Comparison of ENCODE assay signal across 8 mouse cellular contexts in the genomic region with DNA sequence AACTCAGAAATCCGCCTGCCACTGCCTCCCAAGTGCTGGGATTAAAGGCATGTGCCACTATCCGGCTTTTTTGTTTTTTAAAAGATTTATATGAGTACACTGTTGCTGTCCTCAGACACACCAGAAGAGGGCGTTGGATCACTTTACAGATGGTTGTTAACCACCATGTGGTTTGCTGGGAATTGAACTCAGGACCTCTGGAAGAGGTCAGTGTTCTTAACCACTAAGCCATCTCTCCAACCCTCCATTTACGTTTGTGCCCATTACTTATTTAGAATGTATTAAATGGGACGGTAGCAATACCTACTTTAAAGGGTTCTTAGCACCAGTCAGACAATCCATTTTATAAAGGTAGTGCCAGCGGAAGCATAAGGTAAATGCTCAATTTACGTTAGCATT. TPM values are rescaled to one million over a fixed set of nuclear protein-coding genes. Genes with fewer than 3 reads are reported as not detected.
A peak's percentile ranks its signal among the peaks of the same experiment; 100 is the strongest.
DNase-seq lines count a peak whose midpoint lies in the region; ATAC-seq and TF ChIP-seq lines count a peak whose summit lies in the region.

No protein-coding gene starts in this region.

- H3K27ac ChIP-seq in kidney, embryonic 15.5 days: peak overlapping the region; percentile 84
- H3K27ac ChIP-seq in embryonic facial prominence, embryonic 14.5 days (replicated peaks; ENCODE audit: low read depth, low read length): no peak overlapping the region
- no peak overlapping the region; the same call in 1 of the 2 replicates for H3K27ac ChIP-seq in limb, embryonic 12.5 days
- no peak overlapping the region for H3K27ac ChIP-seq in neural tube, embryonic 13.5 days (replicated peaks)

- H3K36me3 ChIP-seq in kidney, embryonic 15.5 days: peaks cover 16% of the 10 kb centered on the region
- peaks cover 18% of the 10 kb centered on the region for H3K36me3 ChIP-seq in G1E (replicated peaks)
- 0 out of 2 replicates have a peak, but pooled peaks cover 6% of the 10 kb centered on the region for H3K36me3 ChIP-seq in embryonic facial prominence, embryonic 14.5 days (ENCODE audit: control insufficient read depth, insufficient read depth, low read length)
- H3K36me3 ChIP-seq in limb, embryonic 12.5 days: peaks cover 12% of the 10 kb centered on the region
- H3K36me3 ChIP-seq in neural tube, embryonic 13.5 days: no peaks in the 10 kb centered on the region

- no peak overlapping the region for H3K9ac ChIP-seq in kidney, embryonic 15.5 days
- no peak overlapping the region for H3K9ac ChIP-seq in embryonic facial prominence, embryonic 14.5 days (ENCODE audit: low read depth, low read length)
- no peak overlapping the region for H3K9ac ChIP-seq in limb, embryonic 12.5 days (replicated peaks)
- peak overlapping the region; percentile 68 for H3K9ac ChIP-seq in neural tube, embryonic 13.5 days

- peak overlapping the region; percentile 71 for H3K4me2 ChIP-seq in kidney, embryonic 15.5 days
- peak overlapping the region; percentile 70 for H3K4me2 ChIP-seq in embryonic facial prominence, embryonic 14.5 days (ENCODE audit: low read depth, low read length)
- peak overlapping the region; percentile 61 for H3K4me2 ChIP-seq in limb, embryonic 12.5 days
- H3K4me2 ChIP-seq in neural tube, embryonic 13.5 days: peak overlapping the region; percentile 71

- no peak for ATAC-seq in kidney, embryonic 15.5 days (replicated peaks; ENCODE audit: low FRiP score)
- ATAC-seq in G1E (ENCODE audit: extremely low read depth, insufficient number of reproducible peaks, low FRiP score, poor library complexity, severe bottlenecking): no peak
- ATAC-seq in embryonic facial prominence, embryonic 14.5 days (ENCODE audit: low read depth): no peak
- ATAC-seq in limb, embryonic 12.5 days (ENCODE audit: insufficient number of reproducible peaks, insufficient read depth, low FRiP score, low TSS enrichment, low read depth): no peak
- peak; percentile 13; the same call in 1 of the 2 replicates for ATAC-seq in neural tube, embryonic 13.5 days (ENCODE audit: low read depth)

- 0 out of 2 replicates have a peak, but pooled peaks have one; percentile 13 for TF ChIP-seq CTCF in G1E (IDR thresholded peaks at IDR 0.05; ENCODE audit: low read depth, low read length)

- H3K4me3 ChIP-seq in kidney, embryonic 15.5 days (replicated peaks): peak overlapping the region; percentile 94
- peak overlapping the region; percentile 99 for H3K4me3 ChIP-seq in G1E (ENCODE audit: low read depth, low read length)
- H3K4me3 ChIP-seq in embryonic facial prominence, embryonic 14.5 days (ENCODE audit: low read depth, low read length): peak overlapping the region; percentile 87
- H3K4me3 ChIP-seq in limb, embryonic 12.5 days (replicated peaks): peak overlapping the region; percentile 82
- H3K4me3 ChIP-seq in neural tube, embryonic 13.5 days: peak overlapping the region; percentile 66

- peaks cover 6% of the 10 kb centered on the region; the same call in 1 of the 2 replicates for H3K4me1 ChIP-seq in kidney, embryonic 15.5 days
- H3K4me1 ChIP-seq in G1E (ENCODE audit: insufficient read depth, low read depth, low read length): peaks cover 14% of the 10 kb centered on the region
- 0 out of 2 replicates have a peak, but pooled peaks cover 3% of the 10 kb centered on the region for H3K4me1 ChIP-seq in embryonic facial prominence, embryonic 14.5 days (ENCODE audit: control insufficient read depth, insufficient read depth, low read length)
- H3K4me1 ChIP-seq in limb, embryonic 12.5 days (replicated peaks): peaks cover 6% of the 10 kb centered on the region
- peaks cover 10% of the 10 kb centered on the region for H3K4me1 ChIP-seq in neural tube, embryonic 13.5 days (replicated peaks)

- H3K27me3 ChIP-seq in kidney, embryonic 15.5 days: no peaks in the 10 kb centered on the region
- H3K27me3 ChIP-seq in G1E (ENCODE audit: insufficient read depth, low read length): no peaks in the 10 kb centered on the region
- H3K27me3 ChIP-seq in embryonic facial prominence, embryonic 14.5 days (replicated peaks; ENCODE audit: control insufficient read depth, insufficient read depth, low read length): no peaks in the 10 kb centered on the region
- H3K27me3 ChIP-seq in limb, embryonic 12.5 days: no peaks in the 10 kb centered on the region
- no peaks in the 10 kb centered on the region for H3K27me3 ChIP-seq in neural tube, embryonic 13.5 days

- H3K9me3 ChIP-seq in kidney, embryonic 15.5 days (replicated peaks): no peaks in the 10 kb centered on the region
- no peaks in the 10 kb centered on the region for H3K9me3 ChIP-seq in G1E (replicated peaks)
- no peaks in the 10 kb centered on the region for H3K9me3 ChIP-seq in embryonic facial prominence, embryonic 14.5 days (ENCODE audit: control insufficient read depth, low read length)
- no peaks in the 10 kb centered on the region for H3K9me3 ChIP-seq in limb, embryonic 12.5 days
- H3K9me3 ChIP-seq in neural tube, embryonic 13.5 days: no peaks in the 10 kb centered on the region

- DNase-seq in kidney, postnatal 25 days: no peak
- DNase-seq in G1E (ENCODE audit: low spot score): no peak
- DNase-seq in embryonic facial prominence, embryonic 14.5 days (ENCODE audit: low spot score): peak; percentile 3
- no peak for DNase-seq in layer of hippocampus, adult 11-12 months (ENCODE audit: low spot score)
- DNase-seq in T-cell, adult 2 months (ENCODE audit: low spot score): no peak

- WGBS in kidney, embryonic 15.5 days: 22% methylated on average over 7 of the region's 7 CpGs
- 22% methylated on average over 7 of the region's 7 CpGs for WGBS in embryonic facial prominence, embryonic 14.5 days
- 25% methylated on average over 7 of the region's 7 CpGs for WGBS in limb, embryonic 12.5 days
- 26% methylated on average over 7 of the region's 7 CpGs for WGBS in neural tube, embryonic 13.5 days

RNA-seq across cellular contexts. Expression of a gene that starts 0.9 kb away (rescaled TPM):
- 65.8 and 68.8 TPM in 2 replicates for polyA plus RNA-seq in kidney, embryonic 15.5 days (2015; fragmentation: Nextera tagmentation; extraction: Ambion mirVana)
- total RNA-seq in G1E (2014; fragmentation: Nextera tagmentation): 157 and 159 TPM in 2 replicates
- total RNA-seq in G1E (2017): 126 and 173 TPM in 2 replicates
- 14.2 and 21.3 TPM in 2 replicates for polyA plus RNA-seq in G1E (2012)
- 36.1 and 49.1 TPM in 2 replicates for polyA plus RNA-seq in embryonic facial prominence, embryonic 14.5 days (2014; fragmentation: Nextera tagmentation; extraction: Ambion mirVana)
- polyA plus RNA-seq in limb, embryonic 12.5 days (2016; fragmentation: Nextera tagmentation; extraction: Ambion mirVana): 81.9 and 83.2 TPM in 2 replicates
- polyA plus RNA-seq in neural tube, embryonic 13.5 days (2015; fragmentation: Nextera tagmentation; extraction: Ambion mirVana): 10.3 and 13.6 TPM in 2 replicates

RNA-seq across cellular contexts. Expression of a gene that starts 42.0 kb away (rescaled TPM):
- 7.3 and 8.1 TPM in 2 replicates for polyA plus RNA-seq in kidney, embryonic 15.5 days (2015; fragmentation: Nextera tagmentation; extraction: Ambion mirVana)
- total RNA-seq in G1E (2014; fragmentation: Nextera tagmentation) (22.1 and 22.8 TPM in 2 replicates), G1E (2017) (15.3 and 19.9 TPM in 2 replicates)
- polyA plus RNA-seq in G1E (2012): 1.8 and 1.9 TPM in 2 replicates
- polyA plus RNA-seq in embryonic facial prominence, embryonic 14.5 days (2014; fragmentation: Nextera tagmentation; extraction: Ambion mirVana): 5.8 and 7.7 TPM in 2 replicates
- 8.4 and 9.4 TPM in 2 replicates for polyA plus RNA-seq in limb, embryonic 12.5 days (2016; fragmentation: Nextera tagmentation; extraction: Ambion mirVana)
- polyA plus RNA-seq in neural tube, embryonic 13.5 days (2015; fragmentation: Nextera tagmentation; extraction: Ambion mirVana): 8.0 and 9.0 TPM in 2 replicates
